Mouse (Mus musculus): Measurements from ENCODE around the gene Cfap65. TPM values are rescaled to one million over a fixed set of nuclear protein-coding genes. Genes with fewer than 3 reads are reported as not detected.
A peak's percentile ranks its signal among the peaks of the same experiment; 100 is the strongest.

Gene Cfap65
- total and polyA plus RNA-seq, 3 experiments, result 0.04 TPM; not detected in 2

DNA sequence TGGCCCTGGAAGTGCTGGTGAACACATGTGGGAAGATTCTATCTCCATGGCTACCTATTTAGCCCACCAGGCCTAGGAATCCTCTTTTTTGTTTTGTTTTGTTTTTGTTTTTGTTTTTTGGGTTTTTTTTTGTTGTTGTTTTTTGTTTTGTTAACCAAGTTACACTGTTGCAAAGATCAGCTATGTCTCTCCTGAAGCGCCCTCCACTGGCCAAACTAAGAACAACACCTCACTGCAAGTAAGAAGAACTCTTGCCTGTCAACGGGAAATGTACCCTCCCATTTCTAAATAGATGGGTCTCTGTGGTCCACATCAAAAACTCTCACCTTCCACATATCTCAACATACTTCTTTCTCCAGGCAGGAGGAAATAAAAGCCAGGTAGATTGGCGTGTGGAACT, 33.7 kb downstream of the Cfap65 start:
- TF ChIP-seq HCFC1 (IDR thresholded peaks at IDR 0.05; ENCODE audit: low read depth, low read length), result no peak
- peak; percentile 39 for TF ChIP-seq RAD21 (IDR thresholded peaks at IDR 0.05; ENCODE audit: low read depth, low read length)
- no peak for TF ChIP-seq USF2 (conservative IDR thresholded peaks at IDR 0.05; ENCODE audit: low read depth, low read length)
- TF ChIP-seq MXI1 (IDR thresholded peaks at IDR 0.05; ENCODE audit: low read depth, low read length), result no peak
- TF ChIP-seq USF1 (IDR thresholded peaks at IDR 0.05; ENCODE audit: low read depth, low read length), result no peak
- TF ChIP-seq CHD2 (IDR thresholded peaks at IDR 0.05; ENCODE audit: low read length), result no peak
- TF ChIP-seq ZKSCAN1 (IDR thresholded peaks at IDR 0.05; ENCODE audit: borderline replicate concordance, low read depth, low read length), result no peak
- no peak for TF ChIP-seq E2F4 (IDR thresholded peaks at IDR 0.05; ENCODE audit: insufficient replicate concordance, low read depth, low read length)
- TF ChIP-seq TCF12 (IDR thresholded peaks at IDR 0.05; ENCODE audit: low read depth, low read length), result no peak
- no peak for TF ChIP-seq NELFE (IDR thresholded peaks at IDR 0.05; ENCODE audit: low read depth, low read length)
- no peak for TF ChIP-seq POLR2AphosphoS2 (IDR thresholded peaks at IDR 0.05; ENCODE audit: low read depth, low read length)
- no peak for TF ChIP-seq ZC3H11A (IDR thresholded peaks at IDR 0.05; ENCODE audit: low read depth, low read length)
- TF ChIP-seq CTCF (conservative IDR thresholded peaks at IDR 0.05 in 1 of 2, IDR thresholded peaks at IDR 0.05 in 1 of 2; ENCODE audit: low read depth in 2 of 2, low read length in 2 of 2), result peak; percentile 73 to 82
- no peak for TF ChIP-seq MAX (IDR thresholded peaks at IDR 0.05; ENCODE audit: low read length)
- peak; percentile 51 for TF ChIP-seq SMC3 (IDR thresholded peaks at IDR 0.05; ENCODE audit: low read depth, low read length)
- no peak for TF ChIP-seq ELF1 (IDR thresholded peaks at IDR 0.05; ENCODE audit: low read depth, low read length)
- TF ChIP-seq CHD1 (IDR thresholded peaks at IDR 0.05; ENCODE audit: low read depth, low read length), result no peak
- in situ Hi-C loops (cut with MboI; ENCODE audit: low pct_ligation_motif_present, low pct_unique_long_range_greater_than_20kb, low sequenced_read_pairs), result no loop called here

DNA sequence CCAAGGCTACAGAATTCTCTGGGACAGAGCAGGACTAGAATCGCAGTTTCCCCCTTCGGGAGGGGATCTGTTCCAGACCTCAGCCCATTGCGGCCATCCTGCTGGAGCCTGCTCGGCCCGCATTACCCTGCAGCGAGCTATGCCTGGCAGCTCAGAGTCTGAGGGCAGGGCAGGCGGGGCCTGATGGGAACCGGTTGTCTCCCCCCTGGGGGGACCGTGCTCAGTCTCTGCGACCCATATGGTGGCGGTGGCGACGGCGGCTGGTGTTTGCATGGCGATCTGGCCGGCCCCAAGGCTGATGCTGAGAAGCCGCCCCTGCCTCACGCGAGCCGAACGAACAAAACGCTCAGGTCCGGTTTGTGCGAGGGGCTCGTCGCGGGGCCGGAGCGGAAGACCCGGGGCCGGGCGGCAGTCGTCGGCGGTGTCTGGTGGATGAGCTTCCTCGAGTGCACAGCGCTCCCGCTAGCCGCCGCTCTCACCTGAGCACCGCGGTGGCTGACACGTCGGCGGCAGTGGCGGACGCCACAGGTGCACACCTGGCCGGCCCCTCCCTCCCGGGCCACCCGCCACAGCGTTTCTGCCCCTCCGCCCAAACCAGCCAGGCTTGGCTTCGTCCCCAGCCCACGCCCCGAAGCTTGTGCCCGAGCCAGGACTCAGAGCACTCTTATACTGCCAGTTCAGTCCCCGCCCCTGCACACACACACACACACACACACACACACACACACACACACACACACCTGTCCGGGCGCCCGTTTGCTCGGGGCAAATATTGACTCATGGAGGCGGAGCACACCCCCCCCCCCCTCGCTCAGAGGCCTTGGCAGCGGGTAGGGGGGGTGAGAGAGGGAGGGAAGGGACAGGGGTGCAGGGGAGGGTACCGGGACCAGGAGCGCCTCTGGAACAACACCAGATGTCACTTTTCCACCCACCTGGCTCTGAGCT, 34.8 kb downstream of the Cfap65 start:
- H3K27me3 ChIP-seq (replicated peaks), result peaks cover 64% of the 10 kb centered on the region

More for the DNA sequence above, 33.7 kb downstream of the Cfap65 start:
- Histone ChIP-seq H3K4me1 (ENCODE audit: control insufficient read depth in 1 of 2, insufficient read depth in 2 of 2) (peaks cover 29 to 51% of the 10 kb centered on the region in 2 experiments), H3K36me3 (replicated peaks in 1 of 2; ENCODE audit: control insufficient read depth in 1 of 2, insufficient read depth in 1 of 2, low read length in 1 of 2) (no peaks in the 10 kb centered on the region), H3K27ac (ENCODE audit: insufficient read depth, low read depth) (no peak overlapping the region), H3K4me2 (ENCODE audit: insufficient read depth, low read depth, poor library complexity, severe bottlenecking) (no peak overlapping the region), H3K27me3 (replicated peaks) (peaks cover 69% of the 10 kb centered on the region), H3K79me2 (replicated peaks; ENCODE audit: control insufficient read depth, extremely low read depth, insufficient read depth, poor library complexity, severe bottlenecking) (no peaks in the 10 kb centered on the region), H3K4me3 (replicated peaks in 1 of 3; ENCODE audit: low read depth in 2 of 3, low read length in 2 of 3, poor library complexity in 1 of 3) (no peak overlapping the region), H3K9ac (ENCODE audit: insufficient read depth, low read depth) (no peak overlapping the region), H3K9me3 (replicated peaks; ENCODE audit: low read length) (no peaks in the 10 kb centered on the region)
- dilution Hi-C loops (cut with MboI; ENCODE audit: extremely low pct_ligation_motif_present, extremely low pct_unique_long_range_greater_than_20kb, low sequenced_read_pairs), result no loop called here
- peak; percentile 69 for DNase-seq (ENCODE audit: extremely low read depth)

More for the DNA sequence above, 34.8 kb downstream of the Cfap65 start:
- no peaks in the 10 kb centered on the region for H3K79me2 ChIP-seq (replicated peaks; ENCODE audit: control insufficient read depth, extremely low read depth, insufficient read depth, poor library complexity, severe bottlenecking)
- peak overlapping the region in 1 of 3 experiments; percentile 9 for H3K4me3 ChIP-seq (replicated peaks in 1 of 3; ENCODE audit: low read depth in 2 of 3, low read length in 2 of 3, poor library complexity in 1 of 3)
- no peaks in the 10 kb centered on the region for H3K9me3 ChIP-seq (replicated peaks; ENCODE audit: low read length)
- no peak overlapping the region for H3K27ac ChIP-seq (ENCODE audit: insufficient read depth, low read depth)
- peak overlapping the region; percentile 22 for H3K4me2 ChIP-seq (ENCODE audit: insufficient read depth, low read depth, poor library complexity, severe bottlenecking)
- in situ Hi-C loops (cut with MboI; ENCODE audit: low pct_ligation_motif_present, low pct_unique_long_range_greater_than_20kb, low sequenced_read_pairs), result no loop called here
- TF ChIP-seq USF2 (conservative IDR thresholded peaks at IDR 0.05; ENCODE audit: low read depth, low read length), result no peak
- no peak for TF ChIP-seq RAD21 (IDR thresholded peaks at IDR 0.05; ENCODE audit: low read depth, low read length)
- TF ChIP-seq E2F4 (IDR thresholded peaks at IDR 0.05; ENCODE audit: insufficient replicate concordance, low read depth, low read length), result no peak
- TF ChIP-seq ZKSCAN1 (IDR thresholded peaks at IDR 0.05; ENCODE audit: borderline replicate concordance, low read depth, low read length), result no peak
- no peak for TF ChIP-seq UBTF (IDR thresholded peaks at IDR 0.05; ENCODE audit: low read depth, low read length)
- no peak for TF ChIP-seq JUN (IDR thresholded peaks at IDR 0.05; ENCODE audit: insufficient read depth, low read depth, low read length)
- dilution Hi-C loops (cut with MboI; ENCODE audit: extremely low pct_ligation_motif_present, extremely low pct_unique_long_range_greater_than_20kb, low sequenced_read_pairs), result no loop called here
- H3K36me3 ChIP-seq (replicated peaks in 1 of 2; ENCODE audit: control insufficient read depth in 1 of 2, insufficient read depth in 1 of 2, low read length in 1 of 2), result no peaks in the 10 kb centered on the region
- no peak for DNase-seq (ENCODE audit: extremely low read depth)
- no peak overlapping the region for H3K9ac ChIP-seq (ENCODE audit: insufficient read depth, low read depth)
- H3K4me1 ChIP-seq (ENCODE audit: control insufficient read depth in 1 of 2, insufficient read depth in 2 of 2), result peaks cover 35 to 61% of the 10 kb centered on the region in 2 experiments
